Mouse (Mus musculus): Measurements from ENCODE around the gene Taar7a.

Taar7a gene

DNA sequence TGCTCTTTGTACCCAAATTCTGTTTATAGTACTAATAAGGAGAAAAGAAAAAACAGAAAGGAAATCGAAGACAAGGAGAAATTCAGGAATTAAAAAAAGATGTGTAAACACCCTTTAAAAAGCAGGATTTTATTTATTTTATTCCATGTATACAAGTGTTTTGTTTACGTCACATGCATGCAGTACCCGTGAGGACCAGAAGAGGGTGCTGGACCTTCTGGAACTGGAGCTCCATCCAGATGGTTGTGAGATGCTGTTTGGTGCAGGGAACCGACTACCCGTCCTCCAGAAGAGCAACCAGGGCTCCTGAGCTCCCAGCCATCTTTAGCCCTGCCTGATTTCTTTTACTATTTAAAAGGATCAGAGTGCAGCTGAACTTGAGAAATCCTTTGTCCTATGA is 50.8 kb downstream of the Taar7a start:
- DNase-seq: no peak

All from lung, postnatal 14 days (tissue).